Mouse (Mus musculus) olfactory bulb, adult 2 months (tissue): ENCODE data around the gene Sema4d. TPM values are rescaled to one million over a fixed set of nuclear protein-coding genes. Genes with fewer than 3 reads are reported as not detected.

Source experiments
- H3K27ac ChIP-seq: fragments of 200-500 bp; 2 replicates; pipeline ENCODE4 v1.5.1; 2012; ENCODE audit warnings: low read depth, low read length; ENCODE audit not compliant: insufficient read depth
- H3K4me1 ChIP-seq: fragments of 200-500 bp; 2 replicates; pipeline ENCODE4 v1.6.1; 2012; ENCODE audit warnings: low read length; ENCODE audit not compliant: control insufficient read depth, insufficient read depth
- H3K4me3 ChIP-seq: fragments of 200-500 bp; 2 replicates; pipeline ENCODE4 v1.5.1; 2012; ENCODE audit warnings: mild to moderate bottlenecking, low read depth, low read length, moderate library complexity; ENCODE audit not compliant: insufficient read depth
- CTCF ChIP-seq: fragments of 200-500 bp; IDR thresholded peaks from 2 replicates; pipeline ENCODE4 v1.5.1; 2012; ENCODE audit warnings: low read depth, mild to moderate bottlenecking, low read length, moderate library complexity; ENCODE audit not compliant: insufficient read depth
- POLR2A ChIP-seq: fragments of 200-500 bp; IDR thresholded peaks from 2 replicates; pipeline ENCODE4 v1.6.1; 2012; ENCODE audit warnings: mild to moderate bottlenecking, low read depth, low read length, moderate library complexity; ENCODE audit not compliant: insufficient read depth
- WGBS: fragments of 180-500 bp; shearing (Covaris S2); methylation state at CpG from one replicate; pipeline ENCODE4 v1.1.7; 2018; 5-methylcytosine and 5-hydroxymethylcytosine counted together
- polyA plus RNA-seq: library from polyadenylated mRNA; stranded (reverse); fragments of >200 nt; gene quantifications from 2 replicates; pipeline ENCODE4 v1.2.4, GENCODE M21; 2012; ENCODE audit warnings: low replicate concordance; ENCODE audit not compliant: missing spikeins, insufficient read depth, insufficient read length

Sema4d gene
- polyA plus RNA-seq, 1 experiment = not detected

GRCm38 (mm10) chr13:51658094-51658493, 135.5 kb downstream of the Sema4d start:
- peaks cover 2% of the 10 kb centered on the region; the same call in 1 of the 2 replicates for H3K4me1 ChIP-seq
- 92% methylated on average over 3 of the region's 3 CpGs for WGBS
- no peak overlapping the region for H3K27ac ChIP-seq
- no peak for TF ChIP-seq CTCF
- no peak overlapping the region for H3K4me3 ChIP-seq

GRCm38 (mm10) chr13:51656516-51657235, 136.9 kb downstream of the Sema4d start:
- WGBS = 93% methylated on average over 13 of the region's 13 CpGs
- TF ChIP-seq POLR2A = no peak
- no peak for TF ChIP-seq CTCF
- H3K27ac ChIP-seq = no peak overlapping the region
- H3K4me3 ChIP-seq = no peak overlapping the region
- peaks cover 8% of the 10 kb centered on the region; the same call in 1 of the 2 replicates for H3K4me1 ChIP-seq

- TF ChIP-seq POLR2A (no peak), CTCF (no peak)
- 96% methylated on average over 9 of the region's 9 CpGs for WGBS
Measured at GRCm38 (mm10) chr13:51653961-51654360, 139.6 kb downstream of the Sema4d start.

GRCm38 (mm10) chr13:51653159-51653558, 140.4 kb downstream of the Sema4d start:
- TF ChIP-seq POLR2A (no peak), CTCF (no peak)
- H3K4me3 ChIP-seq = no peak overlapping the region
- peaks cover 8% of the 10 kb centered on the region; the same call in 1 of the 2 replicates for H3K4me1 ChIP-seq
- WGBS = 98% methylated on average over 6 of the region's 6 CpGs
- no peak overlapping the region for H3K27ac ChIP-seq

More at GRCm38 (mm10) chr13:51653961-51654360, 139.6 kb downstream of the Sema4d start:
- H3K27ac ChIP-seq = no peak overlapping the region
- no peak overlapping the region for H3K4me3 ChIP-seq
- peaks cover 8% of the 10 kb centered on the region; the same call in 1 of the 2 replicates for H3K4me1 ChIP-seq

GRCm38 (mm10) chr13:51651408-51652064, 142.0 kb downstream of the Sema4d start, which contains the start of gene Secisbp2:
TSS of gene Secisbp2 (plus strand) at chr13:51651697.
- Histone ChIP-seq H3K27ac (peak within 1 kb of the TSS; percentile 90), H3K4me3 (peak within 1 kb of the TSS; percentile 98), H3K4me1 (peaks cover 8% of the 10 kb centered on the region; the same call in 1 of the 2 replicates)
- WGBS = 1% methylated on average over 69 of the region's 69 CpGs
- TF ChIP-seq CTCF (peak; percentile 98), POLR2A (peak; percentile 74; the same call in 1 of the 2 replicates)

GRCm38 (mm10) chr13:51649740-51650139, 143.8 kb downstream of the Sema4d start:
- no peak for TF ChIP-seq CTCF
- TF ChIP-seq POLR2A = no peak
- Histone ChIP-seq H3K4me1 (peaks cover 11% of the 10 kb centered on the region), H3K27ac (no peak overlapping the region), H3K4me3 (no peak overlapping the region)
- 26% methylated on average over 1 of the region's 1 CpGs for WGBS

- TF ChIP-seq CTCF (no peak), POLR2A (no peak)
- Histone ChIP-seq H3K4me1 (peaks cover 14% of the 10 kb centered on the region), H3K4me3 (no peak overlapping the region), H3K27ac (no peak overlapping the region)
- 83% methylated on average over 4 of the region's 4 CpGs for WGBS
Measured at GRCm38 (mm10) chr13:51648237-51648636, 145.3 kb downstream of the Sema4d start.

- TF ChIP-seq CTCF (no peak), POLR2A (no peak)
- no peak overlapping the region for H3K4me3 ChIP-seq
- H3K27ac ChIP-seq = no peak overlapping the region
- 91% methylated on average over 3 of the region's 3 CpGs for WGBS
- peaks cover 11% of the 10 kb centered on the region for H3K4me1 ChIP-seq
Measured at GRCm38 (mm10) chr13:51647770-51648169, 145.8 kb downstream of the Sema4d start.

GRCm38 (mm10) chr13:51646362-51647027, 147.1 kb downstream of the Sema4d start:
- no peak overlapping the region for H3K27ac ChIP-seq
- no peak for TF ChIP-seq POLR2A
- TF ChIP-seq CTCF = no peak
- peaks cover 7% of the 10 kb centered on the region for H3K4me1 ChIP-seq
- 24% methylated on average over 3 of the region's 3 CpGs for WGBS
- no peak overlapping the region for H3K4me3 ChIP-seq
